Mouse (Mus musculus): ENCODE measurements at regions not wholly inside any gene's neighbourhood (a gene's known extent, or its start where the extent isn't known, plus 50 kb on each side); places are given as distances from the start of the nearest gene placed in this dataset.

DNA sequence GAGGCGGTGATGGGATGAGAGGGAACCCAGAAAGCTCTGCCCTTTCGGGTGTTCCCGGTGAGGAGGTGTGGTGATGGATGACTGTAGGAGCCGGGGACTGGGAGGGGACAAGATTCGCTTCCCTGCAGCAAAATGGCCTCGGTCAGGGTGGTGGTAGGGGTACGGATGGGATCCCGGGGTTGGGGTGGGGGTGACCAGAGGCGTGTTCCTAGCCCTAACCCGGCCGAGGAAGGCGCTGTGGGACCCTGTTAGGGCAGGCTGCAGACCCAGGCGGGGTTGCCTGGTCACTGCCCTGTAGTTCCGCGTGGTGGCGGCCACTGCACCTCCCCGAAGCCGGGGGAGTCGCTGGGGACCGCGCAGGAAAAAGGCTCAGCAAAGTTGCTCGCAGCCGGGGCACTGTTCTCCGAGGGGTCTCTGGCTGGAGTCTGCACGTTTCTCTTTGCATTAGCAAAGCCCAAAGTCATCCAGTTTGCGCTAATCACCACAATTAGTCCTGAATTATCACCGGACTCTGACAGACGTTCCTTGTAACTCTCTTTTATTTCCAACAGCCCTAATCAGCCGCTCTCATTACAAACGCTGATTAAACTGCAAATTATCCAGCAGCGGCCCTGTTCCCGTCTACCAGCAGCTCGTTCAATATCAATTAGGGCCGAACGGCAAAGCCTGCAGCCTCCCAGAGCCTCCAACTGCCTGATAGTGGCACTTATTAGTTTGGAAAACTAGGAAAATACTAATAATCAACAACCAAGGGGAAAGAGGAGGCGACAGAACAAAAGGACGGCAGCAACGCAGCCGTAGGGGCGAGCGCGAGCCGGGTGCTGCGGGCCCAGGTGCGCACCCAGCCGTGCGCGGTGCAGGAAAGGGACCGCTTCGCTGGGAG lies 78.8 kb upstream of the Tbca start:
- TF ChIP-seq CTCF (IDR thresholded peaks at IDR 0.05; ENCODE audit: low read depth, low read length) (no peak), POLR2A (IDR thresholded peaks at IDR 0.05; ENCODE audit: extremely low read depth, insufficient read depth, low read length) (no peak)

Measured in liver, adult 2 months (tissue).